ENCODE assay signal across 9 mouse cellular contexts in the genomic region with DNA sequence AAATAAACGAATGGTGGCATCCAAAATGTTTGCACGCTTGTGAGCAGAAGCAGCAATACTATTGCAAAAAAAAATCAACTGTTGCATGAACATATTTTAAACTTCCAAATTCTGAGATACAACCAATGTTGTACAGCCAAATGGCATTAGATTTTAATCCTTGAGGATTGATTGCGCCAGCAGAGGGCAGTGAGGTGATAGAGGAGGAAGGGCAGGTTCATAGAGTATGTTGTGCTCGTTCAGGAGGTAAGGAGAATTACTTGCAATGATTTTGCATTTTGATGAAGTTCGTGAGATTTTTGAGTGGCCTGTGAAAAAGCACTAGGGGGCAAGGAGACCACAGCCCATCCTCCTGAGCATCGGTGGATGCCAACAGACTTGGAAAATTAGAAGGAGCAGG. TPM values are rescaled to one million over a fixed set of nuclear protein-coding genes. Genes with fewer than 3 reads are reported as not detected.
DNase-seq lines count a peak whose midpoint lies in the region; ATAC-seq and TF ChIP-seq lines count a peak whose summit lies in the region.
"Had no signal": no experiment of that assay in that cellular context is flagged by ENCODE, and none has a peak within 500 bp of the region (broad histone marks: within the 10 kb centered on the region; RNA-seq: fewer than 3 reads in every experiment).

No protein-coding gene starts in this region.

- ATAC-seq in midbrain, embryonic 11.5 days (ENCODE audit: low FRiP score), result no peak
- peak; percentile 45; the same call in 1 of the 2 replicates for ATAC-seq in midbrain, embryonic 16.5 days

- 26% methylated on average over 6 of the region's 6 CpGs for WGBS in midbrain, embryonic 10.5 days
- 29% methylated on average over 6 of the region's 6 CpGs for WGBS in midbrain, embryonic 11.5 days
- 27% methylated on average over 6 of the region's 6 CpGs for WGBS in midbrain, embryonic 16.5 days

- H3K27me3 ChIP-seq in midbrain, embryonic 10.5 days (ENCODE audit: low read depth, poor library complexity, severe bottlenecking), result no peaks in the 10 kb centered on the region
- H3K27me3 ChIP-seq in midbrain, embryonic 11.5 days (ENCODE audit: control insufficient read depth, insufficient read depth, low read length), result no peaks in the 10 kb centered on the region
- H3K27me3 ChIP-seq in midbrain, embryonic 16.5 days (ENCODE audit: control insufficient read depth, insufficient read depth, low read depth, low read length), result no peaks in the 10 kb centered on the region
- H3K27me3 ChIP-seq: embryonic facial prominence, embryonic 12.5 days had no signal

- intact Hi-C loops in left cerebral cortex, adult 2 months (cut with DNase I), result loop anchor here (1.0 to 5.0 kb wide), 5 partner anchors 34 to 370 kb away; partner anchors contain the start of gene F830045P16Rik

- no peaks in the 10 kb centered on the region for H3K36me3 ChIP-seq in midbrain, embryonic 10.5 days
- H3K36me3 ChIP-seq in midbrain, embryonic 11.5 days (ENCODE audit: control insufficient read depth, insufficient read depth, low read length), result no peaks in the 10 kb centered on the region
- H3K36me3 ChIP-seq in midbrain, embryonic 16.5 days (ENCODE audit: control insufficient read depth, insufficient read depth, low read length), result no peaks in the 10 kb centered on the region
- H3K36me3 ChIP-seq: embryonic facial prominence, embryonic 12.5 days had no signal

- H3K4me2 ChIP-seq in midbrain, embryonic 11.5 days, result no peak overlapping the region
- no peak overlapping the region for H3K4me2 ChIP-seq in midbrain, embryonic 16.5 days (ENCODE audit: low read length)
- H3K4me2 ChIP-seq: embryonic facial prominence, embryonic 12.5 days had no signal

- no peaks in the 10 kb centered on the region for H3K4me1 ChIP-seq in midbrain, embryonic 10.5 days
- H3K4me1 ChIP-seq in midbrain, embryonic 11.5 days (ENCODE audit: control insufficient read depth, insufficient read depth, low read length), result no peaks in the 10 kb centered on the region
- no peaks in the 10 kb centered on the region for H3K4me1 ChIP-seq in midbrain, embryonic 16.5 days (ENCODE audit: control insufficient read depth, insufficient read depth, low read length)
- H3K4me1 ChIP-seq: embryonic facial prominence, embryonic 12.5 days had no signal

- H3K4me3 ChIP-seq in midbrain, embryonic 10.5 days, result no peak overlapping the region
- no peak overlapping the region for H3K4me3 ChIP-seq in midbrain, embryonic 11.5 days (ENCODE audit: low read depth, low read length)
- no peak overlapping the region for H3K4me3 ChIP-seq in left cerebral cortex, adult 2 months
- no peak overlapping the region for H3K4me3 ChIP-seq in midbrain, embryonic 16.5 days (ENCODE audit: low read depth, low read length)
- H3K4me3 ChIP-seq: embryonic facial prominence, embryonic 12.5 days had no signal

- TF ChIP-seq CTCF in left cerebral cortex, adult 2 months (IDR thresholded peaks at IDR 0.05), result peak; percentile 73

- no peak overlapping the region for H3K27ac ChIP-seq in midbrain, embryonic 10.5 days (replicated peaks)
- H3K27ac ChIP-seq in midbrain, embryonic 11.5 days (ENCODE audit: low read depth, low read length), result no peak overlapping the region
- no peak overlapping the region for H3K27ac ChIP-seq in left cerebral cortex, adult 2 months
- no peak overlapping the region for H3K27ac ChIP-seq in midbrain, embryonic 16.5 days (ENCODE audit: low read length)
- H3K27ac ChIP-seq: embryonic facial prominence, embryonic 12.5 days had no signal

- no peaks in the 10 kb centered on the region for H3K9me3 ChIP-seq in midbrain, embryonic 10.5 days (replicated peaks)
- H3K9me3 ChIP-seq in midbrain, embryonic 11.5 days (ENCODE audit: control insufficient read depth, low read length), result no peaks in the 10 kb centered on the region
- no peaks in the 10 kb centered on the region for H3K9me3 ChIP-seq in midbrain, embryonic 16.5 days (replicated peaks; ENCODE audit: control insufficient read depth, low read length, poor library complexity, severe bottlenecking)
- H3K9me3 ChIP-seq: embryonic facial prominence, embryonic 12.5 days had no signal

- DNase-seq in midbrain, embryonic 10.5 days (ENCODE audit: low spot score), result peak; percentile 26
- no peak for DNase-seq in midbrain, embryonic 11.5 days (ENCODE audit: low spot score, missing footprints)
- DNase-seq in adrenal gland, adult (ENCODE audit: inconsistent age in 2 of 2, low spot score in 1 of 2), result peak; percentile 40 to 86
- DNase-seq in cerebellum, postnatal 4 days (ENCODE audit: low spot score in 2 of 2), result peak; percentile 48 to 66
- peak; percentile 27 to 65 for DNase-seq in gastrocnemius, postnatal 4 days (ENCODE audit: low spot score in 2 of 2)
- DNase-seq in left cerebral cortex, adult 2 months (ENCODE audit: extremely low spot score in 1 of 2, low spot score in 2 of 2), result peak; percentile 70 to 75
- no peak for DNase-seq in neural tube, embryonic 10.5 days (ENCODE audit: extremely low spot score, low spot score)

- no peak overlapping the region for H3K9ac ChIP-seq in midbrain, embryonic 11.5 days (ENCODE audit: low read length)
- no peak overlapping the region for H3K9ac ChIP-seq in midbrain, embryonic 16.5 days (ENCODE audit: low read depth, low read length)
- H3K9ac ChIP-seq: embryonic facial prominence, embryonic 12.5 days had no signal

RNA-seq across cellular contexts. Expression of gene F830045P16Rik, which starts 33.8 kb away (rescaled TPM):
- not detected in 2 replicates for polyA plus RNA-seq in midbrain, embryonic 10.5 days (2016; fragmentation: Nextera tagmentation; extraction: Ambion mirVana)
- polyA plus RNA-seq in midbrain, embryonic 11.5 days (2014; fragmentation: Nextera tagmentation; extraction: Ambion mirVana), result 0.10 TPM in 1 of 2 replicates, not detected in the other
- total RNA-seq in gastrocnemius, postnatal 4 days (2021), result under 1 TPM in 1 of 2 experiments, not detected in 1; 0.18 TPM
- total RNA-seq in left cerebral cortex, adult 2 months (2021), result 1 to 10 TPM in 1 of 2 experiments, under 1 TPM in 1; 0.47 to 1.3 TPM
- polyA plus RNA-seq in midbrain, embryonic 16.5 days (2015; fragmentation: Nextera tagmentation; extraction: Ambion mirVana), result not detected in 2 replicates
- polyA plus RNA-seq: embryonic facial prominence, embryonic 12.5 days had no signal

Comparison
In these comparisons a context has a peak if more than half of its experiments do, and no peak if none do; other contexts are left out.
1. DNase-seq: peak in midbrain, embryonic 10.5 days (single experiment), adrenal gland, adult (2 of 2), cerebellum, postnatal 4 days (2 of 2), gastrocnemius, postnatal 4 days (2 of 2) and left cerebral cortex, adult 2 months (2 of 2); none in midbrain, embryonic 11.5 days (single experiment) and neural tube, embryonic 10.5 days (single experiment).